Mouse (Mus musculus): ENCODE measurements at regions not wholly inside any gene's neighbourhood (a gene's known extent, or its start where the extent isn't known, plus 50 kb on each side); places are given as distances from the start of the nearest gene placed in this dataset.
"Not testable (repeated sequence)": the region's sequence is repeated elsewhere in the genome, so short reads cannot be mapped to it uniquely, and the experiment has no call there.

DNA sequence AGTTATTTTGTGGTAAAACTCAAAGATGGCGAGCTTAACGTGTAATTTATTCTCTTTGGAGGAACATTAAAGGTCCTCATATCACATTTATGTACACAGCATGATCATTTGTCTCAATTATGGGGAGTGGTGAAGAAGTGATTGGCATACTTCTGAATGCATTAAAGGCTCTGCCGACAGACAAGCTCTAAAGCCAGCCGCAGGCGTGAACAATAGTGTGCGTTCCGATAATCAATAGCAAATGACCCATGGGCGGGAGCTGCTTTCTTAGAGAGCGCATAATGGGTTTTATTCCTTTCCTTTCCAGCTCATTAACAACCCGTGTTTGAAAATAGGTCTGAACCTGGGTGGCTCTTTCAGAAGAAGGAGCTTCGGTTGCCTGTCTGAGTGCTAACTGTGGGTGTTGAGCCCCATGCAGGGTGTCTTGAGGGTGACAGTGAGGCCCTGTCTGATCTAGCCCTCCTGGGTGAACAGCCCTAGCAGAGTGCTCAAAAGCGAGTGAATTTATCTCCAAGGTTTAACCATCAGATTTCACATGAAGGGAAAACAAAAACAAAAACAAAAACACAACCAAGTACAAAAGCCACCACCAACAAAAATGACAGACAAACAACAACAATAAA lies 210.5 kb downstream of the Zfp619 start:
- DNase-seq (ENCODE audit: extremely low spot score): peak; percentile 26

- DNase-seq (ENCODE audit: extremely low spot score): no peak
Measured at GRCm38 (mm10) chr7:39728930-39729329, 211.4 kb downstream of the Zfp619 start.

DNA sequence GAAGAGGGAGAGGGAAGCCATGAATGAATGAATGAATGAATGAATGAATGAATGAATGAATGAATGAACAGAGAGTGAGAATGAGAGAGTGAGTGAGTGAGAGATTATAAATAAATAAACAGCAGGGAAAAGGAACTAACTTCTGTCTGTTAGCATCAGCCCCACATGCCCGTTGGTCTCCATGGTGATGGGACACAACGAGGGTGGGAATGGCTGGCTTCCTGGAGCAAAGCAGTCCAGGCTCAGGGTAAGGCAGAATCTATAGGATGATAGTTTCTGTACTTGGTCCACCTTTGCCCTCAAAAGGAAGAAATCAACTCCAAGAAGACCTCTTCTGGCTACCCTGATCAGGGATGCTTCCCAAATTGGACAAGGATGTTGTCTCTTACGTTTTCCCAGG lies 212.2 kb downstream of the Zfp619 start:
- no peak for DNase-seq (ENCODE audit: extremely low spot score)

DNA sequence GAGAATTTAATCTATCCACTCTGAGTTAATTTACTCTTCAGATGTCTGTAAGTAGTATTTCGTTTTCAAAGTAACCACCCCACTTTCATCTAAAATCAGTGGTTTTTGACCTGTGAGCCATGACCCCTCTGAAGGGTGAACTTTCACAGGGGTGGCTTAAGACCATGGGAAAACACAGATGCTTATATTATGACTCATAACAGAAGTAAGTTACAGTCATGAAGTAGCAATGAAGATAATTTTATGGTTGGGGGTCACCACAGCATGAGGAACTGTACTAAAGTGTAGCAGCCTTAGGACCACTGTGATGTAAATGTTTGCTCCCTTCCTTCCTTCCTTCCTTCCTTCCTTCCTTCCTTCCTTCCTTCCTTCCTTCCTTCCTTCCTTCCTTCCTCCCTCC lies 215.2 kb downstream of the Zfp619 start:
- no peak for DNase-seq (ENCODE audit: extremely low spot score)

DNA sequence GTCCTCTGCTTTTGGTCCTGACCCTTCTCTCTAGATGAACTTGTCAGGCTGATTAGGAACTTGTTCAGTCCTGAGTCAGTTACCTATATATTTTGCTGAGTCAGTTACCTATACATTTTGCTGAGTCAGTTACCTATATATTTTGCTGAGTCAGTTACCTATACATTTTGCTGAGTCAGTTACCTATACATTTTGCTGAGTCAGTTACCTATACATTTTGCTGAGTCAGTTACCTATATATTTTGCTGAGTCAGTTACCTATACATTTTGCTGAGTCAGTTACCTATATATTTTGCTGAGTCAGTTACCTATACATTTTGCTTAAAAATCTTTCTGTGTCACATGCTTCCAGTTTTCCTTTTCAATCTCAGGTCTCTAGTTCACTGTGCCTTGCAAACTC lies 230.8 kb downstream of the Zfp619 start:
- DNase-seq (ENCODE audit: extremely low spot score): not testable (repeated sequence)

DNA sequence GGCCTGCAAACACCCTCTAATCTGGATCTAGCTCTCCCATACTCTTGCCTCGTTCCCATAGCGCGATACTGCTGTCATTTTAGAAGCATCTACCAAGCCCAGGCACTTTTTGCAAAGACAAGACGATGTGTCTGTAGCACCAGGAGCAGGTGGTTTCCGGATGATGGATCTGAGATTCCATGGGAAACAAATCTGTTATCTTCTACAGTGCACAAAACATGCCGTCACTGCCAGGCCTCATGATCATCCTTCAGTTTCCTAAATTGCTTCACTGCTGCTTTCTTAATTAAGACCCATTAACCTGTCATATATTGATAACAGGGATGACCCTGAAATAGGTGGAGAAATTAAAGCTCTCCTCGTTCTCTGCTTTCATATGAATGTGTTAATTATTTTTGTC lies 232.9 kb downstream of the Zfp619 start:
- no peak for DNase-seq (ENCODE audit: extremely low spot score)

DNA sequence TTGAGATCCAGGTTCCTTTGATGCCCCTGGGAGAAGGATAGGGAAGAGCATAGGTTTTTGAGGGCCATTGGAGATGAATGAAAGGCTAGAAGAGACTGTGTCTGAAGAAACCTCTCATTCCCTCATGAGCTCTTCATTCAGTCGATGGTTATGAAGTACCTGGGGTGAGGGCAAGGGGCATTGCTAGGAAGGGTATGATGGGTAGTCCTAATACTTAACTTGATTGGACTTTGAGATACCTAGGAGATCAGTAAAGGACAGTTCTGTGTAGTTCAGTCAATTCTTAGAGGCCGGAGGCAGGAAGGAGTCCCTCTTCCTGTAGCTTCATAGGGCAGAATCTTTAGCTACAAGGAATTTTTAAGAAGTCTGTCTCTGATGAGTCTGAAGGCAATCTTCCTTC lies 246.8 kb downstream of the Zfp619 start:
- DNase-seq (ENCODE audit: extremely low spot score): no peak

GRCm38 (mm10) chr7:39765094-39765493 lies 247.5 kb downstream of the Zfp619 start:
- no peak for DNase-seq (ENCODE audit: extremely low spot score)

GRCm38 (mm10) chr7:39773291-39773690 lies 255.7 kb downstream of the Zfp619 start:
- no peak for DNase-seq (ENCODE audit: extremely low spot score)

DNA sequence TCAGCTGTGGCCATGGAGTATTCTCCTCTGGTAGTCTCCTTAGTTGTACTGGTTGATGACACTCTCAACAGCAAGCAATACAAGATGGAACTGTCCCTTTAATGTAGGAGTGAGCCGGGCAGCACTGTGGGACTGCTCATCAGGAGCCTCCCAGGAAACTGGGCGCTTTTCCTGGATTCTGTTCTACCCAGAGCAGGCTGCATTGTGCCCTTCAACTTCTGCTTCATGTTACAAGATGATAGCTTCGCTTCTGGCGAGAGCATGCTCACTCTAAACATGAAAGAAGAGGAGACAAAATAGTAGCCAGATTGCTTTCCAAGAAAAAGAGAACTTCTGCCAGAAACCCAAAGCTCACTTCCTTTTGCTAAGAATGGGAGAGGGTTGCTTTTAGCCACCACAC lies 271.8 kb downstream of the Zfp619 start:
- no peak for DNase-seq (ENCODE audit: extremely low spot score)

- DNase-seq (ENCODE audit: extremely low spot score): no peak
Measured at GRCm38 (mm10) chr7:39789880-39790279, 272.3 kb downstream of the Zfp619 start.

- DNase-seq (ENCODE audit: extremely low spot score): no peak
Measured at GRCm38 (mm10) chr7:39794751-39795150, 277.2 kb downstream of the Zfp619 start.

GRCm38 (mm10) chr7:39804276-39804675 lies 286.7 kb downstream of the Zfp619 start:
- no peak for DNase-seq (ENCODE audit: extremely low spot score)

DNA sequence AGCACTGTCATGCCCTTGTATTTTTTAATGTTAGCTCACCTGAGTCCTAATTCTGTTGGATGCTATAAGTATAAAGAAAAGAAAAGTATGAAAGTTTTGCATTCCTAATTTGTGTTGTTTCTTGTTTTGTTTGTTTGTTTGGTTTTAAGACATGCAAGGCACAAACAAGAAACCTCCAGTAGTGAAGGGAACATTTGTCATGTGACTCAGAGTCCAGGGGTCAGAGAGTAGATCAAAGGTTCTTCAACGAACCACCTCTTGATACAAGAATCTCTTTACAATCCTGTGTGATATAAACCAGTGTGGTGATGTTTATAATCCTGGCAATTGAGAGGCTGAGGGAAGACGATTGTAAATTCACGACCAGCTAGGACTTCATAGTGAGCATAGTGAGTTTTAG lies 300.5 kb downstream of the Zfp619 start:
- no peak for DNase-seq (ENCODE audit: extremely low spot score)

- DNase-seq (ENCODE audit: extremely low spot score): no peak
Measured at GRCm38 (mm10) chr7:39822550-39823178, 305.1 kb downstream of the Zfp619 start.

- DNase-seq (ENCODE audit: extremely low spot score): no peak
Measured at GRCm38 (mm10) chr7:39828378-39828777, 310.8 kb downstream of the Zfp619 start.

GRCm38 (mm10) chr7:39830831-39831230 lies 313.3 kb downstream of the Zfp619 start:
- no peak for DNase-seq (ENCODE audit: extremely low spot score)

DNA sequence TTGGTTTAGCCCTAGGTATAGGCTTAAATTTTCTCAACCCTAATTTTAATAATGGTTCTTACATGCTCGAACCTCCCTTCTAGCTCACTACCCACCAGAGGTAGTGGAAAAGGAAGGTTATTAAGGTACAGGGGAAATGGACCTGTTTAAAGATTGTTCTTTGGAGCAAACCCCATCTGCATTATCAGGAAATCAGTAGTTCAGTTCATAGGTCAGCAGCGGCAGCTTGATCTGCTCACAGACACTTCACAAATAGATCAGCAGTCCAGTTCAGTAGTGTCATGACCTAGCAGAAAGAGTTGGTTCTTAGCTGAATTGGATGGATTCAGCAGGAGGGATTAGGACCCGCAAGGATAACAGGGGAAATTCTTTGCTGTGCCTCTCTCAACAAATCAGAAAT lies 324.4 kb downstream of the Zfp619 start:
- DNase-seq (ENCODE audit: extremely low spot score): no peak

DNA sequence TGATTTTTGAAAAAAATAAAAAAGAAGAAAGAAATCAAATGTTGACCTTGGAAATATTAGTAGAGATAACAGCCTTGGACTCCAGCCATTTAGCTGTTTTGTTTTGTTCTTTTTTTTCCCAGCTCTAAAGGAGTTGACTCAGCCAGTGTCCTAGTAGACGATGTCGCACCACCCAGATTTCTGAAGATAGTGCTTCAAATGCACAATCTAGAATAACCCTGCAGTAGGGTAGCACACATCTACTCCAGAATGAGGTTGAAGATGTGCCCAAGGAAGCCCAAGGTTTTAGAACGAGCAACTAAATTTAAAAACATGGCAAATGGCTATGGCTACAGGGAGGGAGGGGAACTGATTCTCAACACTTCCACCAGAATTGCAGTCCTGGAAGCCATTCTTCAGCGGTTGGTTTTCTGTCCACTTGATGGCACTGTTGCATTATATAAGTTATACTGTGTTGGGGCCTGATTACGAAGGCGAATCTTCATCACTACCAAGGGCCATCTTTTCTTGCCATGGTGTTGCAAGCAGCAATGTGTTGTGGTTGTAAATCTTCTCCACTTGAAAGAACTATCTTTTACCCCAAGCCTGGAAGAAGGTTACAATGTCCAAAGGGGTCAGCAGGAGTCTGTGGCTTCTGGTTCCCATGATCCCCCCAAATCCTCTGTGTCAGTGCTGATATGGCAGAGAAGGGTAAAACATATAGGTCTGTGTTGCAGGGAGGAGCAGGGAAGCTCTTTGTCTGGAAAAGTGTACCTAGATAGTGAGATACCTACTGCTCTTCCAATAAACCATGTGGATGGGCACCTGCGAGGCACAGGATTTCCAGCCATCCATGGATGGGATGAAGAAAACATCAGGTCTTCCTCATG lies 330.6 kb downstream of the Zfp619 start:
- peak; percentile 62 for DNase-seq (ENCODE audit: extremely low spot score)

DNA sequence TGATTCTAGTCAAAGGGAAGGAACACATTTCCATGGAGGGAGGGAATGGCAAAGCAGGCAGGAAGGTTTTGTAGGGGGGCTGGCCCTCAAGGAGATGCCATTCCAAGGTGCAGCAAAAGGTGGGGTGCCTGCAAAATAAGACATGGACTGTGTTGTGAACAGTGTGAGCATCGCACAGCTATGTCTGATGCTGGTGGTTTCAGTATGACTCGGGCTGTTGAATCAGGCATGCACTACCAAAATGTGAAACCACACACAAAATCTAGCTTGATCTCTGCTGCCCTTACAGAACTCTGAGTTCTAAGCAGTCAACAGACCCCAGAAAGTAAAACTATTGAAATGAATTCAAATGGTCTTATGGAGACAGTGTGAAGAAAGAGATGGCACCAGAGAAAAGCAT lies 339.7 kb downstream of the Zfp619 start:
- no peak for DNase-seq (ENCODE audit: extremely low spot score)

DNA sequence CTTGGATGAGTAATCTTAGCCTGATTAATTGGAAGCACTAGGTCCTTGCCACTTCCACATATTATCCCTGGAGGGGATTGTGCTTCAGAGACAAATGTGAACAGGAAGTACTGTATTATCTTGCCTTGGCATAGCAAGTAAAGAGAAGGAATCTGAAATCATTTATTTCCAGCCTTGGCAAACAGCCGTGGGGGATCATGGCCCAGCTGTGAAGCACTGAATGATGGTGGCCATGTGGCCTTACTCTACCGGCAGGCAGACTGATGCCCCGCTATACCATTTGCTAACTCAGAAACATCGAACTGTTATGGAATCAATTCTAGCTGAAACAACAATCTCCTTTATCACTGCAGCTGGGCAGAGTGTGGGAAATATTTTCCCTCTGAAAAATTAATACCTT lies 345.3 kb downstream of the Zfp619 start:
- DNase-seq (ENCODE audit: extremely low spot score): no peak

DNA sequence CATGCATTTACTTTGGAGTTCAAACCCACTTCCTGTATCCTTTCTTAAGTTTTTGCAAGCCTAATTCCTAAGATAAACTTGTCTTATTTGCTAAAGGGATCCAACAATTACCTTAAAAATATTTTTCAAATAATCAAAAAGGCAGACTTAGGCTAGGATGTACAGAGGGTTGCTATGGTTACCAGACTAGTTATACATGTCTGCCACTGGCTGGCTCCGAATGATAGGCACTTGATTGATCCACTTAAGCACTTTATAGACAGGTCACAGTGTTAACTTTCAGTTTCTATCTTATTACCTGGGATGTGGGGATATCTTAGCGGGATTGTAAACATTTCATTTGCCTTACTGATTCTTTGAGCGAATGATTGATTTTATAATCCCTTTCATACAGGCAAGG lies 346.6 kb downstream of the Zfp619 start:
- DNase-seq (ENCODE audit: extremely low spot score): no peak

GRCm38 (mm10) chr7:39864781-39865180 lies 347.2 kb downstream of the Zfp619 start:
- DNase-seq (ENCODE audit: extremely low spot score): no peak
